Mouse (Mus musculus): ENCODE data around the gene Dock4.

GRCm38 (mm10) chr12:40486047-40486837 lies 40.5 kb downstream of the Dock4 start:
- TF ChIP-seq POLR2A (IDR thresholded peaks at IDR 0.05; ENCODE audit: insufficient read depth, low read depth, low read length) (no peak), CTCF (IDR thresholded peaks at IDR 0.05) (no peak)
